Mouse (Mus musculus): ENCODE results near the gene Slc30a3.
A peak's percentile ranks its signal among the peaks of the same experiment; 100 is the strongest.

DNA sequence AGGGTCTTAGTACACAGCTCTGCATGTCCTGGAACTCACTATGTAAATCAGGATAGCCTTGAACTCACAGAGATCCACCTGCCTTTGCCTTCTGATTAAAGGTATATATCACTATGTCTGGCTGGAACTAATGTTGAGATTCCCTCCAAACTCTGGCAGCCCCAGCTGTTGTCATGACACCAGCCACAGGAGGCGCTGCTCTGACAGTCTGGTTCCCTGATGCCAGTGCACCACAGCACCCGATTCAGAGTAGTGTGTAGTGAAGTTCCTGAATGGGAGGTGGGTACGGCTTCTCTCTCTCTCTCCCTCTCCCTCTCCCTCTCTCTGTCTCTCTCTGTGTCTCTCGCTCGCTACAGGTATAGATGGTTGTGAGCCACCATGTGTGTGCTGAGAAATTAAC is 25.7 kb downstream of the Slc30a3 start:
- TF ChIP-seq CTCF (IDR thresholded peaks at IDR 0.05; ENCODE audit: borderline replicate concordance, insufficient read depth, low read depth, low read length) (peak; percentile 52), POLR2A (IDR thresholded peaks at IDR 0.05; ENCODE audit: borderline replicate concordance, insufficient read depth, low read length) (no peak)

Measured in cerebellum, adult 2 months (tissue).